Mouse (Mus musculus): ENCODE data around the gene Arhgap23.

The Arhgap23 gene

GRCm38 (mm10) chr11:97534442-97535307 is 119.3 kb downstream of the Arhgap23 start:
- peak; percentile 61 for DNase-seq

- no peak for DNase-seq
Observed at GRCm38 (mm10) chr11:97535308-97535630, 119.9 kb downstream of the Arhgap23 start.

GRCm38 (mm10) chr11:97535660-97536059 is 120.3 kb downstream of the Arhgap23 start:
- DNase-seq = no peak

GRCm38 (mm10) chr11:97536083-97536747 is 120.9 kb downstream of the Arhgap23 start:
- no peak for DNase-seq

GRCm38 (mm10) chr11:97536835-97537579 is 121.7 kb downstream of the Arhgap23 start:
- DNase-seq = no peak

GRCm38 (mm10) chr11:97537580-97538089 is 122.3 kb downstream of the Arhgap23 start:
- DNase-seq = no peak

- DNase-seq = no peak
Observed at GRCm38 (mm10) chr11:97539622-97540021, 124.3 kb downstream of the Arhgap23 start.

- no peak for DNase-seq
Observed at GRCm38 (mm10) chr11:97540136-97540535, 124.8 kb downstream of the Arhgap23 start.

GRCm38 (mm10) chr11:97540604-97541003 is 125.3 kb downstream of the Arhgap23 start:
- DNase-seq = no peak

GRCm38 (mm10) chr11:97542171-97543150 is 127.1 kb downstream of the Arhgap23 start:
- no peak for DNase-seq

GRCm38 (mm10) chr11:97543181-97543733 is 127.9 kb downstream of the Arhgap23 start:
- no peak for DNase-seq

GRCm38 (mm10) chr11:97543883-97544282 is 128.6 kb downstream of the Arhgap23 start:
- DNase-seq = no peak

- no peak for DNase-seq
Observed at GRCm38 (mm10) chr11:97545808-97546560, 130.7 kb downstream of the Arhgap23 start.

- DNase-seq = no peak
Observed at GRCm38 (mm10) chr11:97546804-97547411, 131.6 kb downstream of the Arhgap23 start.

- DNase-seq = no peak
Observed at GRCm38 (mm10) chr11:97547957-97548706, 132.8 kb downstream of the Arhgap23 start.

- no peak for DNase-seq
Observed at GRCm38 (mm10) chr11:97548757-97549156, 133.4 kb downstream of the Arhgap23 start.

Measured in right cerebral cortex, postnatal 14 days (tissue).